Mouse (Mus musculus) heart, postnatal 0 days (tissue): ENCODE data around the gene Psmd9. TPM values are rescaled to one million over a fixed set of nuclear protein-coding genes. Genes with fewer than 3 reads are reported as not detected.
A peak's percentile ranks its signal among the peaks of the same experiment; 100 is the strongest.

Experiments used
- ATAC-seq: fragments of 200-750 bp; cut with Nextera tagmentation; 2 replicates; pipeline ENCODE4 v1.8.0; 2017; ENCODE audit warnings: low read depth, moderate number of reproducible peaks, moderate library complexity; ENCODE audit not compliant: insufficient read depth
- DNase-seq: peaks from one replicate; pipeline ENCODE4 v3.0.0-alpha.2; 2016; ENCODE audit warnings: low spot score
- H3K27ac ChIP-seq: fragments of 300-500 bp; sonication (generic); 2 replicates; pipeline ENCODE4 v1.5.1; 2014; ENCODE audit warnings: low read depth, mild to moderate bottlenecking
- H3K27me3 ChIP-seq: fragments of 300-500 bp; sonication (generic); 2 replicates; pipeline ENCODE4 v1.6.1; 2014; ENCODE audit warnings: low read length, mixed read lengths; ENCODE audit not compliant: control insufficient read depth, insufficient read depth
- H3K36me3 ChIP-seq: fragments of 300-500 bp; sonication (generic); replicated peaks from 2 replicates; pipeline ENCODE4 v1.6.1; 2014; ENCODE audit warnings: low read length, mixed read lengths; ENCODE audit not compliant: control insufficient read depth, insufficient read depth
- H3K4me1 ChIP-seq: fragments of 300-500 bp; sonication (generic); 2 replicates; pipeline ENCODE4 v1.6.1; 2014; ENCODE audit warnings: antibody characterized with exemption; ENCODE audit not compliant: control insufficient read depth, insufficient read depth
- H3K4me2 ChIP-seq: fragments of 300-500 bp; sonication (generic); 2 replicates; pipeline ENCODE4 v1.6.1; 2014; ENCODE audit warnings: low read depth, mild to moderate bottlenecking, low read length, moderate library complexity
- H3K4me3 ChIP-seq: fragments of 300-500 bp; sonication (generic); 2 replicates; pipeline ENCODE4 v1.5.1; 2014; ENCODE audit warnings: low read depth, low read length
- H3K9ac ChIP-seq: fragments of 300-500 bp; sonication (generic); replicated peaks from 2 replicates; pipeline ENCODE4 v1.6.1; 2014; ENCODE audit warnings: low read depth, low read length, mixed read lengths
- H3K9me3 ChIP-seq: fragments of 300-500 bp; sonication (generic); replicated peaks from 2 replicates; pipeline ENCODE4 v1.6.1; 2016; ENCODE audit warnings: low read length; ENCODE audit not compliant: control insufficient read depth
- CTCF ChIP-seq: IDR thresholded peaks from 2 replicates; pipeline ENCODE4 v1.5.1; 2016; ENCODE audit warnings: antibody characterized with exemption, control low read depth, low read depth
- EP300 ChIP-seq: IDR thresholded peaks from 2 replicates; pipeline ENCODE4 v1.6.1; 2016; ENCODE audit warnings: antibody characterized with exemption, low read depth
- WGBS: fragments of 180-500 bp; shearing (Covaris S2); extraction: QIAGEN DNeasy Blood & Tissue Kit; methylation state at CpG from one replicate; pipeline ENCODE4 v1.1.7; 2014; 5-methylcytosine and 5-hydroxymethylcytosine counted together
- polyA plus RNA-seq: library from polyadenylated mRNA; unstranded; fragments of >200 nt; fragmentation: Nextera tagmentation; extraction: Ambion mirVana; gene quantifications from 2 replicates; pipeline ENCODE4 v1.2.1, GENCODE M21; 2015
- total RNA-seq: library from RNA; depleted of rRNA; stranded (reverse); fragments of >200 nt; gene quantifications from 2 replicates; pipeline ENCODE4 v1.2.3, GENCODE M21; 2014; ENCODE audit warnings: low replicate concordance

Gene Psmd9
- total and polyA plus RNA-seq, 2 experiments from 2014 or later: 11.2 to 54.9 TPM

DNA sequence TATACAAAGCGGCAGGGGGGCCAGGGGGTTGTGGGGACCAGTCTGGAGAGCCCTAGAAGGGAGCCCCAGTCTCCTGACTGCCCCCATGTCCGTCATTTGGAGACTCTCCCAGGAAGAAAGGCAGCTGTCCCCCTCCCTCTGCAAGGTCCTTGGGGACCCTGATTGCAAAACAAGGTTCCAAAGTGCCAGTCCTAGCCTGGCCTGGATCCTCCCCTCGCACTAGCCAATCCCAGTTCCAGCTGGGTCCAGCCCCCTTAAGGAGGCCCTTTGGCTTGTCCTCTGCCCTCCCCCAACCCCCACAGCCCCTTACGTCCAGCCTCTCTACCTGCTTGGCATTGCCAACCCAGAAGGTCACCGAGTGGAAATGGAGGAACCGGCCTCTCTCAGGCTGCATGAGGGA is 12.3 kb downstream of the Psmd9 start:
- Histone ChIP-seq H3K27ac (no peak overlapping the region), H3K4me1 (0 out of 2 replicates have a peak, but pooled peaks cover 4% of the 10 kb centered on the region), H3K36me3 (no peaks in the 10 kb centered on the region), H3K9me3 (no peaks in the 10 kb centered on the region), H3K27me3 (no peaks in the 10 kb centered on the region), H3K4me3 (no peak overlapping the region), H3K9ac (no peak overlapping the region), H3K4me2 (no peak overlapping the region)
- ATAC-seq (no peak; the same call in 1 of the 2 replicates), DNase-seq (no peak)
- TF ChIP-seq CTCF: no peak
- no peak for TF ChIP-seq EP300
- WGBS: 77% methylated on average over 6 of the region's 6 CpGs

DNA sequence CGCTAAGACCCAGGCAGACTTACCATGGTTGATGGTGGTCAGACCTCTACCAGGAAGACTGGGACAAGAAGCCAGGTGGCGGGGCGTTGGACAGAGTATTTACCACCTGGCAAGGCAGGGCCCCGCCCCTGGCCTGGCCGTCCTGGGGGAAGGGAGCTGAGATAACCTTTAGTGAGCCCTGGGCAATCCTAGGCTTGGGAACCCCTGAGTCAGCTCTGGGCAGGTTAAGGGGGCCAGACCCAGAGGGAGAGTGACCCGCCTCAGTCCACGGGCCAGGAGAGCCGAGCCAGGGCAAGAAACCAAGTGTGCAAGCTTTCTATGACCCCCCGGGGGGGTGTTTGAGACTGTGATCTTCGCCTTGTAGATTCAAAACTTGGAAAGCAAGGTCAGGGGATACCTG is 13.4 kb downstream of the Psmd9 start, which contains the start of gene Hpd:
Gene Hpd (minus strand): TSS at position 77 of the 400 bp plus-strand sequence.
- Histone ChIP-seq H3K4me2 (no peak within 1 kb of the TSS), H3K27me3 (no peaks in the 10 kb centered on the region), H3K9me3 (no peaks in the 10 kb centered on the region), H3K4me1 (0 out of 2 replicates have a peak, but pooled peaks cover 4% of the 10 kb centered on the region), H3K9ac (no peak within 1 kb of the TSS), H3K36me3 (no peaks in the 10 kb centered on the region), H3K4me3 (no peak within 1 kb of the TSS), H3K27ac (no peak within 1 kb of the TSS)
- ATAC-seq (no peak), DNase-seq (no peak)
- no peak for TF ChIP-seq EP300
- no peak for TF ChIP-seq CTCF
- 78% methylated on average over 10 of the region's 10 CpGs for WGBS

DNA sequence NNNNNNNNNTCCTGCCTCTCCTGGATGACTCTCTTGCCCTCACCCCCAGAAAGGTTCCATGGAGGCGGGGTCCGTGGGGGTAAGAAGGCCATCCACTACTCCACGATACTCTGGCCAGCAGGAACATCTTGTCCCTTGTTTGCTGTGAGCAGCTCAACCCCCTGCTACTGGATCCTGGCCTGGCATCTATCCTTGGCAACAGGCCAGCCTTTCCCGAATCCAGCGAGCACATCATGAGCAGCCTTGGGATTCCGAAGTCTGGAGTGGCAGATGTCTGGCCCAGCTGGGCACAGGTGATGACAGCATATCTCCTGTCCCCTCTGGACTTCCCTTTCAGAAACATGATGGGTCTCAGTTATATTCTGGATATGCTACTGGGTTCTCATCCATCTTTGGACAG is 16.8 kb downstream of the Psmd9 start:
- H3K4me1 ChIP-seq: 0 out of 2 replicates have a peak, but pooled peaks cover 4% of the 10 kb centered on the region
- H3K27ac ChIP-seq: no peak overlapping the region
- H3K4me3 ChIP-seq: no peak overlapping the region
- no peaks in the 10 kb centered on the region for H3K27me3 ChIP-seq
- TF ChIP-seq CTCF: no peak
- no peak for TF ChIP-seq EP300
- no peak overlapping the region for H3K9ac ChIP-seq
- ATAC-seq (peak; percentile 84), DNase-seq (peak; percentile 42)
- H3K36me3 ChIP-seq: no peaks in the 10 kb centered on the region
- 42% methylated on average over 6 of the region's 6 CpGs for WGBS
- H3K9me3 ChIP-seq: no peaks in the 10 kb centered on the region; the same call in 1 of the 2 replicates
- no peak overlapping the region for H3K4me2 ChIP-seq

DNA sequence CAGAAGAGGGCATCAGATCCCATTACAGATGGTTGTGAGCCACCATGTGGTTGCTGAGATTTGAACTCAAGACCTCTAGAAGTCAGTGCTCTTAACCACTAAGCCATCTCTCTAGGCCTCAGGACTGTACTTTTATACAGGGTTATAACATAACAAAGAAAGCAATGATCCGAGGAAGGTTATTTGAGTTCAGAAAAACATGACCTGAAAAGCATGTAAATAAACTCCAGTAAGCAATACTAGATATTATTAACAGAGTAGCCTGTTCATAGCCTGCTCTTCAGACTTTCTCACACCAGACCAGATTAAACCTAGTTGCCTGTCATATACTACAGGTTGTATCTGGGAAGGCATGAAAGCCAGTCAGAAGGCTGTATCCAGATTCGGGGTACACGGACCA is 18.1 kb downstream of the Psmd9 start:
- TF ChIP-seq EP300 (no peak), CTCF (no peak)
- Histone ChIP-seq H3K36me3 (no peaks in the 10 kb centered on the region), H3K9ac (no peak overlapping the region), H3K27me3 (no peaks in the 10 kb centered on the region), H3K9me3 (no peaks in the 10 kb centered on the region; the same call in 1 of the 2 replicates), H3K4me1 (0 out of 2 replicates have a peak, but pooled peaks cover 4% of the 10 kb centered on the region), H3K4me2 (no peak overlapping the region), H3K4me3 (no peak overlapping the region), H3K27ac (no peak overlapping the region)
- 94% methylated on average over 3 of the region's 3 CpGs for WGBS
- ATAC-seq (no peak), DNase-seq (no peak)

DNA sequence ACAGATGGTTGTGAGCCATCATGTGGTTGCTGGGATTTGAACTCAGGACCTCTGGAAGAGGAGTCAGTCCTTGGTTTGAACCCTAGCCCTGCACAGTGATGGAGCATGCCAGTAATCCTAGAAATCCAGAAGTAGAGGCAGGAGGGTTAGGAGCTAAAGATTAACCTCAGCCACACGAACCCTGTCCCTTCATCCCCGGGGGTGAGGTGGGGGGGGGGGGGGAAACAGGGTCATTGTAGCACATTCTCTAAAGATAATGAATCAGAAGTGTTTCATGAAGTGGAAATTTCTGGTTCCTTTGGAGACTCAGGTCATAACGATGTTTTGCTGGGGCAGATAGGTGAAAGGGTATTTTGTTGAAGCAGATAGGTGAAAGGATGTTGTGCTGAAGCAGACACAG is 21.7 kb downstream of the Psmd9 start:
- Histone ChIP-seq H3K4me1 (0 out of 2 replicates have a peak, but pooled peaks cover 4% of the 10 kb centered on the region), H3K9ac (no peak overlapping the region), H3K27me3 (no peaks in the 10 kb centered on the region), H3K4me3 (no peak overlapping the region), H3K9me3 (no peaks in the 10 kb centered on the region; the same call in 1 of the 2 replicates), H3K36me3 (no peaks in the 10 kb centered on the region), H3K4me2 (no peak overlapping the region), H3K27ac (no peak overlapping the region)
- no peak for ATAC-seq
- WGBS: 75% methylated on average over 3 of the region's 3 CpGs
- TF ChIP-seq CTCF (no peak), EP300 (no peak)
- DNase-seq: no peak

DNA sequence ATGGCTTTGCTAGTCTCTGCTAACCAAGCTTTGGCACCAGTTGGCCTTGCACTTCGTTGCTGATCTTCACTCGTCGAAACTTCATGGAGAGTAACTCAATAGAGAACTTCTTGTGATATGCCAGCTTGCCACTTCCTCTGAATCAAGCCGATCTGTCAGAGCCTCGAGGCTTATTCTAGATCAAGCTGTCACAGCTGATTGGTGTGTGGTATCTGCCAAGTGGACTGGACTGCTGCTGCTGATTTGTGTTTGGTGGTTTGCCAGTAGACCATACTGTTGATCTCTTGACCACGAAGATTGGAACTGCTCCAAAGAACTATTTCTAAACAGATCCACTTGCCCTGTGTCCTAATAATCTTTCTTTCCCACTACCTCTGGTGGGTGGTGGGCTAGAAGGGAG is 22.2 kb downstream of the Psmd9 start:
- Histone ChIP-seq H3K27ac (no peak overlapping the region), H3K4me2 (no peak overlapping the region), H3K4me1 (no peaks in the 10 kb centered on the region), H3K9me3 (no peaks in the 10 kb centered on the region; the same call in 1 of the 2 replicates), H3K9ac (no peak overlapping the region), H3K36me3 (no peaks in the 10 kb centered on the region), H3K27me3 (no peaks in the 10 kb centered on the region), H3K4me3 (no peak overlapping the region)
- WGBS: 40% methylated on average over 6 of the region's 6 CpGs
- ATAC-seq: no peak
- no peak for DNase-seq
- TF ChIP-seq EP300: no peak
- TF ChIP-seq CTCF: no peak
